Mouse (Mus musculus): ENCODE results near the gene Npvf. TPM values are rescaled to one million over a fixed set of nuclear protein-coding genes. Genes with fewer than 3 reads are reported as not detected.
"Not testable (repeated sequence)": the region's sequence is repeated elsewhere in the genome, so short reads cannot be mapped to it uniquely, and the experiment has no call there.

Npvf gene
- polyA plus RNA-seq, 1 experiment from 2014 or later: 0.26 TPM

GRCm38 (mm10) chr6:50626170-50626569 lies 28.1 kb downstream of the Npvf start:
- not testable (repeated sequence) for H3K9me3 ChIP-seq (replicated peaks)

GRCm38 (mm10) chr6:50618273-50618672 lies 36.0 kb downstream of the Npvf start:
- H3K36me3 ChIP-seq; H3K9me3 ChIP-seq (replicated peaks); H3K9ac ChIP-seq (replicated peaks); H3K4me3 ChIP-seq (replicated peaks); H3K27ac ChIP-seq (replicated peaks); H3K27me3 ChIP-seq (replicated peaks); H3K4me2 ChIP-seq; ATAC-seq (ENCODE audit: low FRiP score); H3K4me1 ChIP-seq: not testable (repeated sequence)
- WGBS: 88% methylated on average over 1 of the region's 1 CpGs

More at GRCm38 (mm10) chr6:50626170-50626569, 28.1 kb downstream of the Npvf start:
- not testable (repeated sequence) for H3K4me2 ChIP-seq; H3K4me1 ChIP-seq; H3K27ac ChIP-seq (replicated peaks); H3K9ac ChIP-seq (replicated peaks); H3K4me3 ChIP-seq (replicated peaks); ATAC-seq (ENCODE audit: low FRiP score); H3K27me3 ChIP-seq (replicated peaks); H3K36me3 ChIP-seq
- 82% methylated on average over 2 of the region's 2 CpGs for WGBS

GRCm38 (mm10) chr6:50601620-50602019 lies 52.6 kb downstream of the Npvf start:
- Histone ChIP-seq H3K4me3 (replicated peaks) (no peak overlapping the region), H3K27ac (replicated peaks) (no peak overlapping the region), H3K9me3 (replicated peaks) (no peaks in the 10 kb centered on the region), H3K27me3 (replicated peaks) (no peaks in the 10 kb centered on the region), H3K36me3 (no peaks in the 10 kb centered on the region), H3K4me2 (no peak overlapping the region), H3K9ac (replicated peaks) (no peak overlapping the region), H3K4me1 (peaks cover 9% of the 10 kb centered on the region)
- ATAC-seq (ENCODE audit: low FRiP score): no peak
- WGBS: 37% methylated on average over 4 of the region's 4 CpGs

Other genes starting within 250 kb of the Npvf start
- 6.2 and 6.8 TPM in 2 replicates for gene Osbpl3, start 198.2 kb downstream of the Npvf start, polyA plus RNA-seq (2015; fragmentation: Nextera tagmentation; extraction: Ambion mirVana)
- gene Cycs, start 87.9 kb downstream of the Npvf start, polyA plus RNA-seq (2015; fragmentation: Nextera tagmentation; extraction: Ambion mirVana): 83.8 and 90.0 TPM in 2 replicates
- 2.1 and 2.8 TPM in 2 replicates for gene 4921507P07Rik, start 57.8 kb downstream of the Npvf start, polyA plus RNA-seq (2015; fragmentation: Nextera tagmentation; extraction: Ambion mirVana)